Mouse (Mus musculus) ZHBTc4 (cell line): ENCODE data around the gene Rbm44.

Experiments
- DNase-seq: peaks from one replicate; pipeline ENCODE4 v3.0.0-alpha.2; 2011; ENCODE audit warnings: low read depth, low spot score

Rbm44 gene

DNA sequence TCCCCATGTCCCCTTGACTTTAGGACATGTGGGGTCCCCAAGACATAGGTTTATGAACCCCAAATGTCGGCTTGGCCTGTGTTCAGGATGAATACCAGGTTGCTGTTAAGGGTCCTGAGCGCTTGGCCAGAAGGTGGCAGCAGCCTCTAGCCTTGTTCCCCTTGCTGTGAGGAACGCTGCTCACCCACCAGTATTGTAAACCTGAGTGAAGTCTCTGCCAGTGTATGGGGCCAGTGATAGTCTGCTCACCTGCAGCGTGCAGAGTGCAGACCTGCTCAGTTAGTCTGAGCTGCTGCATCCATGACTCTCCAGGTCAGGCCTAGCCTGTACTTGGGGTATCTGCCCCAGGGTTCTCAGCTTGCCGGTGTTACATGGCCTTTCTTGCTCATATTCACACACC lies 34.2 kb downstream of the Rbm44 start:
- DNase-seq = peak; percentile 51

DNA sequence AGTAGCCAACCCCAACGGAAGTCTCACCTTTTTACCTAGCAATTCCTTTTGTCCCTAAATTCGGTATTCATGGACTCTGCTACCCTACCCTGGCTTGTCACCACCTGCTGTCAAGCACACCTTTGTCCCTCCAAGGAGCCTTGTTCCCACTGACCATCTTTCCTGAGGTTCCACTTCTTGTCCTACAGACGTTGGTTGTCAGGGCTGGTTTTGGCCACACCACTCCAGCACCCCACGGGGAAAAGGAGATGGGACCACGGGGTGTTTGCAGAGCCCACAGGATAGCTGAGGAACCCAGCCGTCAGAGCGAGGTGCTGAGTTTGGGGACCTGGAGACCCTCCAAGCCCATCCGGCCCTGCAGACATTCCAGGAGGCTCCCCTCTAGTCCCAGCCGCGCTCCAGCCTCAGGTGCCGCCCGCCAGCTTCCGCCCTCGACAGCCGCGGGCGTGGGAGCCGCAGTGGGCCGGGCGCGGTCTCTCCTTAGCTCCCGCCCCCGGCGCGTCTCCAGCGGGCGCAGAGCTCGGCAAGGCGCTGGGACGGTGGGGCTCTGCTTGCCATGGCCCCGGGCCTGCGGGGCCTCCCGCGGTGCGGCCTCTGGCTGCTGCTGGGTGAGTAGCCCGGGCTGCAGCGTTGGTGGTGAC lies 34.8 kb downstream of the Rbm44 start, which contains the start of gene Ramp1:
Gene Ramp1, plus strand, starts transcription at position 290 of the 641 bp plus-strand sequence.
- DNase-seq = peak; percentile 65

DNA sequence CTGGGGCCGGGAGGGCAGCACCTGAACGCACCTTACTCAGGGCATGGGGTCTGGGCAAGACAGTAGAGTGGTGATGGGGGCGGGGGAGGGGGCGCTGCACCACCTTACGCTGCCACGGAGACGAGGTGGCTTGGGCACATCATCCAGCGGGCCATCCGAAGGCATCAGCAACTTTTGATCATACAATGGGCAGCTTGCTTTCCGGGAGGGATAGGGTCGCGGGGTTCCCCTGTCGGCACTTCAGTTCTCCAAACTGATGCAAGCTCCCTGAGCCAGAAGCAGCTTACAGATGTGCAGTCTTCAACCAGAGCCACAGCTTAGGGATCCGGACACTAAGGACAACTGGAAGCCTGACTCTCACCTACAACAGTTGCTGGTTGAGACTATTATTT lies 35.3 kb downstream of the Rbm44 start:
- DNase-seq = no peak

DNA sequence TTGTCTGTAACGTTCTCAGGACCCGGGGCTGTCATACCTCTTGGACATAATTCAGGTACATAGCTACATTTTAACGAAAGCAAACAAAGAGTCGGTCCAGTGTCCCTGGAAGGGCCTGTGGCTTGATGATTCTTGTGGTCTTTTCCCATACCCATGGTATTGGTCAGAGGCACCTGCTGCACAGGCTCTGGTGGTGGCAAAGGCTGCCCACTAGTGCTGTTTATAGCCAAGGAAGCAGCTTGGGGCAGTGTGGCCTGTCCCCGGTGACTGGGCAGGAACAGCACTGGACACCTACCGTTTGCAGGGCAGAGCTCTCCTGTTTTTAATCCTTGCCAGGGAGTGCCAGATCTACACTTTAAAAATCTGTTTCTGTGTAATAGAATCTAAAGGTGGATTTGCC lies 35.8 kb downstream of the Rbm44 start:
- DNase-seq = no peak

DNA sequence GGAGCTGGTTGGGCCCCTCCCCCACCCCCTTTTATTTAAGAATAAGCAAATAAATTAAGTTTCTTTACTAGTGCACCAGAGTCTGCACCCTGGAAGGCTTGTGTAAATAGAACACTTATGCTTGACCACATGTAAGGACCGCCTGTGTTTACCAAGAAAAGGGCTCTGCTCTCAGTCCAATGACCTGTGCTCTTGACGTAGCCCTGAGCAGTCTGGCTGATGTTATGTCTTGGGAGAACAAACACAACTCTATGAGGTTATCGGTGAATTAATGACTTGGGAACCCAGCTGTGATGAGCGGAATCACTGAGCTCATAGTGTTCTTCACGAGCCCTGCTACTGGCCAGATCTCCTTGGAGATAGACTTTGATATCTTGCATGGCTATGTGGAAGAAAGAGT lies 36.4 kb downstream of the Rbm44 start:
- no peak for DNase-seq

DNA sequence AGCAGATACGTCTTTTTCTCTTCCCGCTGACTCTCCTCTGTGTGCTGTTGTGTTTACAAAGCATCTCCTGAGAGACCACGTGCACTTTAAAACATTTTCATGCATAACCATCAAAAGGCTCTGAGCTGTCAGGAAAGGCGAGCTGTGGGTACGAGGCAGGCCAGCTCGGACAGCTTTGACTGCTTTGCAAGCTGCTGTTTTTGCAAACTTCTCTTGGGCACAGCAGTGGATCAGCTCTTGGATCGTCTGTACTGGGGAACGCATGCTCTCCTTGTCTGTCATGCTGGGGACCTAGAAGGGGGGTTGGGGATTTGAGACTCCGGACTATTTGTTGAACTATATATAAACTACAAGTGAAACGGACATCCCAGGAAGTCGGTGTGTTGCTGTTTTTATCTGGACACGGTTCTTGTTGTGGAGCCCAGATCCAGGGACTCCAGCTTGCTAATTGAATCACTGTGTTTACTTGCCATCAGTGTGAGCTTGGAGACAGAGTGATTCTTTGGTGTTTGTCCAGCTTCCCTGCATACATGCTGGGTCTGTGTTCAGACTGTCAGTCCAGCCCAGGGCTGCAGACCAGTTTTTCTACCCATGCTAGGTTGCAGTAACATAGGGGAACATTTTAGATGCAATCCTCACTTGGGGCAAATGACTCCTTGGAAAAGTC lies 37.0 kb downstream of the Rbm44 start:
- no peak for DNase-seq

DNA sequence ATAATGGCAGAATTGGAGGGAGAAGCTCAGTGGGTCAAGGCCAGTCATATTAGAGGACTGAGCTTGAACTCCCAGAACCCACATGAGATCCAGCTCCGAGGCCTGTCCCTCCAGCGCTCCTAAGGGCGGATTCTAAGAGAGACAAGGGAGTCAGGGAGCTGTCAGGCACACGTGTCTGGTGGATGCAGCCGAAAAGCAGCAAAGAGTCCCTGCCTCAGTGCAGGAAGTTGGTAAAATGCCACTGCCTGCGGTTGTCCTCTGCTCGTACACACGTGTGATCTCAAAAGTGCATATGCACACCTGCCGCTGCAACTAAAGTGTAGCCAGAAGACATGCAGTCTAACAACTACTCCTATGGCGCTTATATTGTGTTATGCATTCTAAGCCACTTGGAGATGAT lies 38.4 kb downstream of the Rbm44 start:
- no peak for DNase-seq

DNA sequence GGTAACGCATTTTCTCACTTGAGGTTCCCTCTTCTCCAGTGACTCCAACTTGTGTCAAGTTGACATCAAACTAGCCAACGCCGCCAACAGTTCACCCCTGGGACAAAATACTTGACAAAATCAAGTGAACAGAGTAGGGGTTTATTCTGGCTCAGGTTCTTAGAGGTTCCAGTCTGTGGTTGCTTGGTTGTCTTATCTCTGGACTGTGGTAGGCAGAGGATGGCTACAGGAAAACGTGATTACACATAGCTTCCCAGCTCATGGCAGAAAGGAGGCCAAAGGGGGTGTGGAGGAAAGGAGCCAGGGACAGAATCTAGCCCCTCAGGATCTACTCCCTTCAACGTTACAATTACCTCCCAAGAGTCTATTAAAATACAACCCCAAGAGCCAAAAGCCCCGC lies 41.8 kb downstream of the Rbm44 start:
- DNase-seq = no peak

DNA sequence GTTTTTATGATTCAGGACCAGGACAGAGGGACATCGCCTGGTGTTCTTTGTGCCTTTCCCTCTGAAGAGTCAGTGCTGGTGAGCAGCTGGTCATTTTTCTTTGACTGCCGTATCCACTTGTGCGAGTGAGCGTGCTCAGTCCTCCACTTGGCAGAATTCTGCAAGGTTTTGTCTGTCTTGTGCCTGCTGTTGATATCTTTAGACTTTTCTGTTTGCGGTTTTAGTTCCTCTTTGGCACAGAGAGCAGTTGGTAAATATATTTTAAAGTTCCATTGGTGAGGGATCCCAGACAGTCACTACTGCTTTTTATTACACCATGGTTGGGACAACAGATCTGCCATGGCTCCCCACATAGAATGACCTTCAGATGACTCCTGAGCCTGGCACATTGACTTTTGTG lies 42.4 kb downstream of the Rbm44 start:
- DNase-seq = no peak

DNA sequence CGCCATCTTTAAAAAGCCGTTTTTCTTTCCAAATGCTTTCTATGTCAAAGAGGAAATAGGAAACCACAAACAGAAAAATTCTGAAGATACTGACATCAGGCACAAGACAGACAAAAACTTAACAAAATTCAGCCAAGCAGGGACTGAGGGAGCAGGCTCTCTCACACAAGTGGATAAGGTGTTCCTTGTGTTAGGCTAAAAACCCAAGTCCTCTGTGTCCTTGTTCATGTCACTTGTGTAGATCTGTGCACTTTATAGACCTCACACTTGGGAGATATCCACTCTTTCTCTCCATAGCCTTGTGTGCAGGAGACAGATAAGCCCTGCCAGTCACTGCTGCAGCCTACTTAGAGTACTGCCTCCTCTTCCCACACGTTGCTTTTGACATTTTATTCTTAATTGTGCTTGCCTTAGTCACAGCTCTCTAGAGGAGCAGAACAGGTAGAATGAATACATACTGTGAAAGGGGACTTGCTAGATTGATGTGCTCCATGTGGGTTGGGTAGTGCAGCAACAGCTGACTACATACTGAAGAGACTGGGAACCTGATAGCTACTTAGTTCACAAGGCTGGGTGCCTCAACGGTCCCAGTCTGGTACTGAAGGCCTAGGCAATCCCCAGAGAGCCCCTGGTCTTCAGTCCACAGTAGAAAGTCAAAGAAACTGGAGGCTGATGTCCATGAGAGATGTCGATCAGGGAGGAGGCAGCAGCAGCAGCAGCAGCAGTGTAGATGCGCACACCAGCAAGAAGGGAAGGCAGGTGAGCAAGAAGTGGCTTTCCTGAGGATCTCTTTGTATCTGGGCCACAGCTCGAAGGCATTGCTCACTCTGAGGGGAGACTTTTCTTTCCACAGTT lies 43.1 kb downstream of the Rbm44 start:
- DNase-seq = no peak

DNA sequence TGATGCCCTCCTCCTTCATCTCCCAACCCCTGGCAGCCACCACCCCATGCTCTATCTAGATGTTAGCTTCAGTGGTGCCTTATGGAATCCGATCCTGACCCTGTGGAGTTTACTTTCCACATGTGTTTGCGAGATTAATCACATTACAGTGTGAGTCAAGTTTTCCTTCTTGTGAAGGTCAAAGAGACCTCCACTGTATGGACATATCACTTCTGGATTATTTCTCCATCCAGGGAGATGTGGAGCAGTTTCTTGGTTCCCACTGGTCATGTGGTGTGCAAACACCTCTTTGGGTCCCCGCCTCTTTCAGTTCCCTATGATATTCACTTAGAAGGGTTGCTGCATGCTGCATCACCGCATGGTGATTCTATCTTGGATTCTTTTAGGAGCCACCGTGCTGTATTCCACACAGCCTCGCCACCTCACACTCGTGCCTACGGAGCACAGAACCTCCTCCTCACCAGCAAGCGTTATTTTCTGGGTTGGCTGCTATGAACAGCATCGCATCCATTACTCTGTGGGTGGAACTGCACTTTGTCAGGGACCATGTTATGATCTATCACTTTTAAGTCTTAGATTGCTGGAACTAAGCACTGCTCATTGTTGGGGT lies 44.1 kb downstream of the Rbm44 start:
- no peak for DNase-seq

DNA sequence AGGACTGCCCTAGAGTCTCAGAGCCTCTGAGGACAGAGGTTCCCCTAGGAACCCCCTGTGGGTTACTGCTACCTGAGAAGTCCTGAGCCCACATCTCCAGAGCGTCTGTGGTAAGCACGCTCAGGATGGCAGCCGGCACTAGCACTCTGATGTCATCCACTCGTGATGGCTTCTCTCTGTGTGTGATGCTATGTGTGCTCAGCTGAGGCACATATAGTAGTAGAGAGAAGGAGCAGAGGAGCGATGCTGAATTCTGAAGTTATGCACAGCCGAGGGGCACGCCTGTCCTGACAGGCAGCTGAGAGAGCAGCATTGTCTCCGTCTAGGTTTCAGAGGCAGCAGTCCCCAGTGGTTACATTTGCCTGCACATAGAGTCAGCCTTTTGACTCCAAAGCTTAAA lies 47.3 kb downstream of the Rbm44 start:
- DNase-seq = no peak

DNA sequence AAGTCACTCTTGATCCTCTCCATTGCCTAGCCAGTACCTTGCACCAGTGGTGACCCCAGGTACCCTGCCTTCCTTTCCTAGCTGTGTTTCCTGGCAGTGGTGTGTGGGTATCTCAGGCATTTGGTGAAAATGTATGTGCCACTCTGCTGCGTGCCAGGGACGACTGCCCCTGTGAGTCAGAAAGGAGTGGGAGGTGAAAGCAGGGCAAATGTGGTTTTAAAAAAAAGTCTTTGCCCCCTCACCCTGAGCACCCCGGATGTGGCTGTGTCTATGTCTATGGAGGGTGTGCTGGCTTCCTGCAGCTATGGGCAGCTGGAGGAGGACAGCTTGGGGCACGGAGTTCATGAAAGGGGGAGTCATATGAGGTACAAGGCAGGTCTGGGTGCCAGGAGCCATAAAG lies 48.4 kb downstream of the Rbm44 start:
- no peak for DNase-seq

DNA sequence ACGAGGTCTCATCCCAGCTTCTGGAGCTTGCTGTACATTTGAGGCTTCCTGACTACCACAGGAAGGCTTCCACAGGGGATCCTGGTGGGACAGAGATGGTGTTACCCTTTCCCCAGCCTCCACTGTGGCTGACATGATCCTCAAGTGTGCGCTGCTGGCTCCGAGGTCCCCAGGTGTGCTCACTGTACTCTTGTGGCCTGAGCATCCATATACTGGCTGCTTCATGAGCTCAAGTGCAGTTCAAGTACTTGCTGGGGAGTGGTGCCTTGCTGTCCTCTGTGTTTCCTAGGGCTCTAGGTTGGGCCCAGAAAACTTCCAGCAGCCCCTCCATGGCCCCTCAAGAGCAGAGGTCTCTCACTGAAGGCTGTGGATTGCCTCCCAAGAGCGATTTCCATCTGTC lies 48.8 kb downstream of the Rbm44 start:
- no peak for DNase-seq

DNA sequence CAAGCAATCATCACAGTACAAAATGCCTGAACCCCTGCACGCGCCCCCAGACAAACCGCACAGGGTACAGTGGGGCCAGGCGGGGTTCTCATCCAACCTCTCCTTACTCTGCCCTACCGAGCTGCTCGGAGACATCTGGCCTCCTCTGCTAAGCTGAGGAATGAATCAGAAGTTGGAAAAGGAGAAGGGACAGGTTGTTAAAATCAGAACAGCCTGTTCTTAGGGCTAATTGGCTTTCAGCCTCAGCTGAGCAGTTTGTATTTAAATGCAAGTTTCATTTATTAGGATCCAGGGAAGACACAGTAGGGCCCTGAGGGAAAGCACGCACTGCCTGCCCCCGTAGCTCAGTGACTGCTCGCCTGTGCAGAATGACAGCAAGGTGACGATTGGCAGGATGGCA lies 54.9 kb downstream of the Rbm44 start:
- DNase-seq = no peak

DNA sequence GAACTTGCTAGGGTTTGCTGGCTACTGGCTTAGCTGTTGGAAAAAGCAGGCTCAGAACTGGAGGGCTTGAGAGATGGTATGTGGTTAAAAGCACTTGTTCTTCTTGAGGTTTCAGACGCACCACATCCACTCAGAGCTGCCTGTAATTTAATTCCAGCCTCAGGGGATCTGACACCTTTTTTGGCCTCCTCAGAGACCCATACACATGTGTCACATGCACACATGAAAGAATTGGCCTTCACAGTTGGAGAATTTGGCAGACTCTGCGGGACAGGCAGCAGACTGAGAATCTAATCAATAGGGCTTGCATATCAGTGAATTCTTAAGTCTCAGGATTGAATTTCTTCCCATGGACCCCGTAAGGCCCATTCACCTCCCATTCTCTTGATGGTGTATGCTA lies 56.2 kb downstream of the Rbm44 start:
- no peak for DNase-seq

DNA sequence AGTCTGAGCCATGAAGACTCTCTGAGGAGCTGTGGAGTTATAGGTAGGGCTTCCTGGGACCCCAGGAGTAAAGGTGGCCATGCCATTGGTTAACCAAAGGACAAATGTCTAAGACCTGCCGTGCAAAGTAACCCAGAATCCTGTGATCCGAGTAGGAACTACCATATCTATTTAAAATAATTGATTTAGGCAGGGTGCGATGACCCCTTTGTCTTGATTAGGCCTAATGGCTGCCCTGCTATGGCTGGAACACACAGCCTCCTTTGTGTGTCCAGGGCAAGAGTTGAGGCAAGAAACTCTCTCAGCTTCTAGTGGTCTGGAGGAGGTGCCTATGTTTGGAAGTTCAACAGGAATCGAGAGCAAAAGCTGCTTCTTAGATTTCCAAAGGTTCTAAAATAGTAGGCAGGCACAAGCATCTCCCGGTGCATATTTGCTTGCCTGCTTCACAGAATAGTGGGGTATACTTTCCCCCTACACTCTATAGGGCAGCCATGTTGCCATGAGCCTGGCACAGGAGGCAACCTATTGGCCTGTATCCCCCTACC lies 59.4 kb downstream of the Rbm44 start:
- no peak for DNase-seq

DNA sequence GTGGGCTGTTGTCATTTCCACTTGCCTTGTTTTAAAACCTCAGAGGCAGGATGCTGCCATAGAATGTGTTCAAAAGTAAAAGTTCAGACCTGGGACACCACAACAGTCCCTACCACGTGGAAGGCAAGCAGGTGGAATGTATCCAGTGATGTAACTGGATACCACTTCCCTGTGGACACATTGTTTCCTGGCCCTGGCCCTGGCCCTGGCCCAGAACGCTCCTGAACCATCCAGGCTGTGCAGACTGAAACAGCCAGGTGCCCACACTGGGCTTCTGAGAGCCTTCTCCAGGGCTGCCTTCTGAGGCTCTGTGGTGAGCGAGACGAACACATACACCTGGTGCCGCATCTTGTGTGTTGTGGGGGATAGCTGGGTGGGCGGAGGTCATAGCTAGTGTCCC lies 60.8 kb downstream of the Rbm44 start:
- DNase-seq = no peak

DNA sequence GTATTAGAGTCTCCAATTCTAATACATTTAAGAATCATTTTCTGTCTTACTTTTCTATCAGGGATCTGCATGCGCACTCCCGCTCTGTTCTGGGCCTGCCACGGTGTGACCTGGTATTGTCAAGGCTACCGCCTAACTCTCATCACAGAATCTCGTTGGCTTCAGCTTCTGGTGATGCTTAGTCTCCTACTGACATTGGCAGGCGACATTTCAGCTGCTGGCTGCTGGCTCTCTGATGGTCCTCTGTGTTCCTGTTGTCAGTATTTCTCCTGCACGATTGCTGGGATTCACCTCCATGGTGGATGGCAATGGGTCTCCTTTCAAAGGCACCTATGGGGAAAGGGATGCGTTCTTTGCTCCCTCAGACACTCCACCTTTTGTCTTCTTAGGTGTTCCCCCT lies 61.4 kb downstream of the Rbm44 start:
- DNase-seq = no peak

DNA sequence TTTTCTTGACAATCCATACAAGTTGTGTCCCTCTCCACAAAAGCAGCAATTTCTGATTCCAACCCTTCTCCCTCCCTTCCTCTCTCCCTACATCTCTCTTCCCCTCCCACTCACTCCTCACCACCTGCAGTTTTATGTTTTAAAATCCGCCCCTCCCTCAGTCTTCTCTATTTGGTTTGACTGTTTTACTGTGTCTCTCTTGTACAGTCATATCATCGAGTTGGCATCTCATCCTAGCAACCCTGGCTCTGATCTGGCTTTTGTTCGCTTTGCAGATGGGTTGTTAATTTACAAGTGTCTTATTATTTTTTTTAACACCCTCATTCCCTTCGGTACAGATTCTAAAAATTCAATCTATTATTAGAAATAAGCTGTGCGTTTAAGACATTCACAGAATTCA lies 62.0 kb downstream of the Rbm44 start:
- DNase-seq = no peak

DNA sequence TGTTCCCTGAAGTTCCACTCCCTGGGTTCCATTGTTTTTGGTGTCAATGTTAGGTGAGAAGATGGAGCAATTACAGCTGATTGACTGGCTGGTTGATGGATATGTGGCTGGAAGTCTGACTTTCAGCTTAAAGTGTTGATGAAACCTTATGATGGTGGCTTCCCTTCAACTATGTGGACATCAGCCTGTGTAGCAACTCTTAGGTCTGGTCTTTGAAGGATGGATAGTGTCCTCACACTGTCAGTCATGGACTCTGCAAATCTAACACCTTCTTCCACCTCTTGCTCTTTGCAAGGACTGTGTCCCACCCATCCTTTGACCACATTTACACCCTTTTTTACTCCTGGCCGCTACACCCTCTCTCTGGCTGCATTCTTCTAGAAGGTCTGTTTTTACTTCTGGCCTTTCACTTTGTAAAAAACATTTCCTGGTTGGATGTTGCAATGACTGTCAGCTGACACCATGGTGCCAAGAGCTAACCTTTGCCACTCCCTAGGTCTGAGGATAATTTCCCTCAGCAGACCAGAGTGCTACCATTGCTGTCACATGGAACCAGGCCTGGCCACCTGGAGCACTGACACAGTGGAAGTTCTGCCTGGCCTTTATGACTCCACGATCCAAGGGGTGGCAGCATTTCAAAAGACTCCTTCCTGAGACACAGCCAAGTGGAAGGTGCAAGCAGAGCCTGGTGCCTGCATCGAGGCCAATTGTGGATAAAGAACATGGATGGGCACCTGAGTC lies 62.6 kb downstream of the Rbm44 start:
- DNase-seq = no peak
